Mouse (Mus musculus) left cerebral cortex, adult 9 months (tissue): Measurements from ENCODE around the gene Mesp1.
A peak's percentile ranks its signal among the peaks of the same experiment; 100 is the strongest.

Experiments
- DNase-seq, 2 experiments: peaks; one replicate each; pipeline ENCODE4 v3.0.0; 2022; ENCODE audit warnings: low spot score in 2 of 2

Gene Mesp1

DNA sequence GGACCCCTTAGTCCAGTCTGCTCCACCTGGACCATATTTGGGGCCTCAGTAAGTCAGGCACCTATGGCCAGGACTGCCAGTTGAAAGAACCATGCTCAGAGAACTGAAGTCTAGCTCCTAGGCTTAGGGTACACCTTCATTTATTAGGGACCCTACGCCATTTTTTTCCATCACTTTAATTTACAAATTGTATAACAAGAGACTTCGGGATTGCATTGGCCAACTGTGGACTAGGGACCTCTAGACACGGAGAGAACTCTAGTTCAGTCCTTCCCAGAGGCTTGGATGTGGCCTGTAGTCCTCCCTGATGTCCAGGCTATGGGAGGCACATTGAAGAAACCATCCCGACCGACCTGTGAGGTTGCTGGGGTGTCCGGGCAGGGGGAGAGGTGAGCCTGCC is at the start of gene Mesp1:
Gene Mesp1, minus strand, starts transcription at position 101 of the 400 bp plus-strand sequence.
- no peak for DNase-seq

DNA sequence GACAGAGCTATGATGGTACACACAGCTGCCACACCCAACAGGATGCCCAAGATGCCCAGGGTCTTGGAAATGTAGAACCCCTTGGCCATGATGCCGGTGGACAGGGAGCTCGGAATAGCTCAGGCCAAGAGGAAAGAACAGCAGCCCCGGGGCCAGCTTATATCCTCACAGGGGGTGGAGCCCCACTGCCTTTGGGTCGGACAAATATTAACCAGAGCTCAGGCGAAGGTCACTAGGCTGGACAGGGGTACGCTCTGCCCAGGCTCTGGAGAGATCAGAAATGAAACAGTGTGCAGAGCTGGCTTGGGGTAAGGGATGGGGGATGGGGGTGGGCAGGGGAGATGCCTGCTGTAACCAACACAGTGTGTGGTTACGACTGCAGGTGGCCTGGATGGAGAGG is 48.6 kb upstream of the Mesp1 start:
- no peak for DNase-seq

DNA sequence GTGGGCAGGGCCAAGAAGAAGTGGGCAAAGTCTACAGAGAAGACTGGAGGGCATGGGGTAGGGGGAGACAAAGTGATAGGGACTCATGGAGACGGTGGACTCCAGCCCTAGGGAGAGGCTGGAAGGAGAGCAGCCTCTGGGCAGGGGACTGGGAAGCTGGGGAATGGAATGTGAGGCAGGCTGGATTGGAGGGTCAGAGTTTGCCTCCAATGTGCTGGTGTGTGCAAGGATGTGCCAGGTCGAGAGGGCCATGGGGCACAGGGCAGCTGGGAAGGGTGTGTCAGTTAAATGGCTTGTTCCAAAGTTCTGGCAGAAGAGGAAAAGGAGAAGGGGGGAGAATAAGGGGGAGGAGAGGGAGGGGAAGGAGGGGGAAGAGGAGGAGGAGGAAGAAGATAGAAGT is 43.7 kb upstream of the Mesp1 start:
- no peak for DNase-seq

DNA sequence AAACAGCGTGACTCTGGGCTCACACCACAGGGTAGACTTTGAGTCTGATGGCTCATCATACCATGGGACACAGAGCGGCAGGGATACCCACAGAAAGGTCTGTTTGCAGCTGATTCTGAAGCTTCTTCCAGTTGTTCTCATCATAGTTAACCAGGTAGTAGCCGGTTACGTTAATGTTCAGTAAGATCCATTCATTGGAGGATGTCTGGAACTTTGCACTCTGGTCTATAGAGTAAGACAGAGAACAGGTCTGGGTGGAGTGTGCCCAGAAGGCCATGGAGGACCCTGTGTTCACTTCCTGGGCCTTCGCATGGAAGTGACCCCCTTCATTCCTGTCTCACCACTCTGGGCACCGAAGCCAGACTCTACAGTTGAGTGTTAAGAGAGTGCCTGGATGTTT is 41.6 kb upstream of the Mesp1 start:
- no peak for DNase-seq

DNA sequence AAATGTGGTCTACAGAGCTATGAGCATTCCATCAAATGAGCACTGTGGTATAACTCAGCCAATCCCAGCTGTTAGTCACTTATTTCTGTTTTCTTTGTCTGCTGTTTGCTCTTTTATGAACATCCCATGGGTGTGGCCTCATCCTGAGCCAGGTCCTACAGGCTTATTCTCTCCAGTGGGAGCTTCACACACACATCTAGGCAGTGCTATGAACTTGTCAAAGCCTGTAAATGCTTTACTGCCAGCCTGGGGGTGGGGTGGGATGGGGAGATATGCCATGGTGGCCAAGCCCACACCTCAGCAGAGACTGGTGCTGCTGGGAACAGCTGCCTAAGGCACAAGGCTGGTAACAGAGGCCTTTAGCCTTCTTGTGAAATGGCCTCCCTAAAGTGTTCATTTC is 39.4 kb upstream of the Mesp1 start:
- no peak for DNase-seq

DNA sequence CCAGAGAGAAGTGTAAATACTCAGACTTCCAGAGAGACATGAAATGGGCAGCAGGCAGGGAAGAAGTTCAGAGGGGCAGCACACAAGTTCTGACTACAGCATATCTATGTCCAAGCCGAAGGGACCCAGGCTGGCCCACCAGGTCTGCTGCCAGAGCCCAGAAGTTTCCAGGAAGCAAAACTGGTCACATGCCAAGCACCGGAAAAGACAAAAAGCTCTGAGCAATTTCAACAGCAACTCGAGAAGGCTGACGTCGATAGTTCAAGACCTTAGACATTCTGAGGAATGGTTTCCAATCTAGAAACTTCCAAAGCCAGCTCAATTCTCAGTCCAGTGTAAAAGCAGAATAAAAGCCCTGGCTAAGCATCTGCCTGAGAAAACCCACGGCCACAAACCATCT is 38.0 kb upstream of the Mesp1 start:
- DNase-seq = no peak

DNA sequence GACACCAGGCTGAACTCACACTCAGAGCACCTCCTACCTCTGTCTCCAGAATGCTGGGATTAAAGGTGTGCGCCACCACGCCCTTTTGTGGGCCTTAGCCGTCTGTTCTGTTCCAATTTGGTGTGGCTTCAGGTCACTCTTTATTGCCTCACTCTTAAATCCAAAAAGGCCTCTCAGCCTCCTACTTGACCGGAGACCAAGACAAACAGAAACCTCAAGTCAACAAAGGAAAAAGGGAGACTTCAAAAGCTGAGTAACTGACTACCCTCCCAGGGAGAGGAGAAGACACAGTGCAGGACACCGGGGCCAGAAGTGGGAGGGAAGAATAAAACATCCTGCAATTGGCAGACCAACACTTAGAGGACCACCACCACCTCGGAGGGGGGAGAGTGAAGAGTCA is 37.6 kb upstream of the Mesp1 start:
- DNase-seq = no peak

DNA sequence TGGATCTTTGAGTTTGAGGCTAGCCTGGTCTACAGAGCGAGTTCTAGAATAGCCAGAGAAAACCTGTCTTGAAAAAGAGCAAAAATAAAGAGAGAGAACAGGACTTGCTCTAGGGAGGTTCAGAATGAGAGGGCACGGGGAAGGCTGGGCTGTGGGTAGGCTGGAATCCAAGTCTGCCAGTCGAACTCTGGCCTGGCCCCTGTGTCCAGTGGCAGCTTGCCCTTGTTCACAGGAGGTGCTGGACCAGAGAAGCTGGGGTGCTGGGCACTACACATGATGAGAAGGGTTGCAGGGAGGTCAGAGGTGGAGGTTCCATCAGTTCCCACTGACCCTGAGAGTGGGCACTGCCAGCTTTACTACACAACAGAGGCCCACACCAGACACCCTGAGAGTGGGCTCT is 34.8 kb upstream of the Mesp1 start:
- no peak for DNase-seq

DNA sequence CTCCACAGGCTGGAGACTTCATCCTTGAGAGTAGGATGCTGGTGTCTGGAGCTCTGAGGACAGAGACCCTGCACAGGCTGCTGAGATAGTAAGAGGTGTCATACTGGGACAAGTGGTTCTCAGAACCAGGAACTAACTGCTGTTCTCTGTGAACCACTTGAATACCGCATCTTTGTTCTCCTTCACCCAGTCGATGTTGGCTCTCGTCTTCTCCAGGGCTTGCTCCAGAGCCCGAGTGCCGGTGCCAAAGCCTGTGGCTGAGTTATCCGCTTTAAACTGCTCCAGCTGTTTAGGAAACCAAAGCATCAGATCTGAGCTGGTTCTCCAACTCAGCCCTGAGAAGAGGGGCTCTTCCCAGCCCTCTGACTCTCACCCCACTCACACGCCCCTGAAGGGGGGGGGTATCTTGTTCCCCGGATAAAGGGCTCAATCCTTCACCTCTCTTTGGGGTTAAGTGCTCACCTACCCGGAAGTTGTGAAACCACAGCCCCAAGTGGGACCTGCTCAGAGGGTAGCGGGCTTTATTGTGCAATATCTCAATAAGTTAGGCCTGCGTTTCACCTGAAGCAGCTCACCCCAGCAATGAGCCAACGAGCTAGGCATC is 28.6 kb upstream of the Mesp1 start:
- DNase-seq = no peak

DNA sequence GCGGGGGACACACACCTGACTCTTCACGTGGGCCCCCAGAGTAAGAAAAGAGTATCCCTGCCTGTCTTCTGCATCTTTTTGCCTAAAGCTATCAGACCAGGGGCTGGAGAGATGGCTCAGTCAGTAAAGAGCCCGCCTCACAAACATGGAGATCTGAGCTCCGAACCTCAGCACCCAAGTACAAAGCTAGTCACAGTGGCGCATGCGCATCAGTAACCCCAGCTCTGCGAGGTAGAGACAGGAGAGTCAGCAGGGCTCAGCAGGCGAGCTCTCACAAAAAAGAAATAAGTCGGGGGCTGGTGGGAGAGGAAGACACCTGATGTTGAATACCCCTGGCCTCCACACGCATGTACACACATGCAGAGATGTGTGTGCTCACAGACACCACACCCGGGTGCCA is 26.4 kb upstream of the Mesp1 start:
- no peak for DNase-seq

DNA sequence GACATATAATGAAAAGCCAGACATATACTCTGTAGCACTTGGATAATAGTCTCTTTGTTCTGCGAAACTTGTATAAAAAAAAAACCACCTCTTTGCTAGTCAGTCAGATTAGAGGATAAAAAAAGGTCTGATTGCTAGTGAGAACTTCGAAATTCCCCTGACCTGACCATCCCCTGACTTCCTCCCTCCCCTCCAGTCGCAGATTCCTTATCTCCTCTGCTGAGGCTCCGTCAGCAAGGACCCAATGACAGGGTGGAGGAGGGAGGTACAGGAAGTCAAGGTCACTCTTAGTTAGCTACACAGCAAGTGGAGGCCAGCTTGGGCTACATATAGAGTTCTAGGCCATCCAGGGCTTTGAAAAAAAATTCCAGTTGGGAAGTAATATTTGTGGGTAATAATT is 25.9 kb upstream of the Mesp1 start:
- DNase-seq = no peak

DNA sequence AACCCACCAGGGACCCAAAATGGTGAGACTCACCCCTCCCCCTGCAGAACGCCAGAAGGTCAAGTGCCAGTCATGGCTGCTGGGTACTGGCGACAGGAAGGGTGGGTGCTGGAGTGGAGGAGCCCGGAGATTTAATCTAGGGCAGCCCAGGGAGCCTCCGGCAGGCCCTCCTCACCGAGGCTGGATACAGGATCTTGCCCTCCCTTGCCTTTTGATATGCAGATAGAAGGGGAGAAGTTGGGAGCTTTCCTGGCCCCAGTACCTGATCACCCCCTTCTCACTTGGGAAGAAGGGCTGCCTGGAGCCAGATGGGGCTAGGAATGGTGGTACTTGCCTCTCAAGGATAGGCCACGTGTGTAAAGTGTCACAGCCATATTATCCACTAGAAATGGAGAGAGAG is 24.7 kb upstream of the Mesp1 start:
- no peak for DNase-seq

DNA sequence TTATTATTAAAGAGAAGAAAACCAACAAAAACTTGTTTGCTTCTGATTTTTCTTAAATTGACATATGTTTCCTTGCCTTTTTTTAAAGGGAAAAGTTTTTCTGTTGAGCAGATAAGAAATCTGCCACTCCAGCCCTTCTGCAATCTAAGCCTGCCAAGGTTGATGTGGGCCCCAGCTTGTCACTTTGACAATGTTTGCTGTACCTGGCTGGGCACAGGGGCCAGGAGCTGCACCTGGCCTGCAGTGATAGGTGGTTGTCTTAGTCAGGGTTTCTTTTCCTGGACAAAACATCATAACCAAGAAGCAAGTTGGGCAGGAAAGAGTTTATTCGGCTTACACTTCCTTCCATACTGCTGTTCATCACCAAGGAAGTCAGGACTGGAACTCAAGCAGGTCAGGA is 19.8 kb upstream of the Mesp1 start:
- no peak for DNase-seq

DNA sequence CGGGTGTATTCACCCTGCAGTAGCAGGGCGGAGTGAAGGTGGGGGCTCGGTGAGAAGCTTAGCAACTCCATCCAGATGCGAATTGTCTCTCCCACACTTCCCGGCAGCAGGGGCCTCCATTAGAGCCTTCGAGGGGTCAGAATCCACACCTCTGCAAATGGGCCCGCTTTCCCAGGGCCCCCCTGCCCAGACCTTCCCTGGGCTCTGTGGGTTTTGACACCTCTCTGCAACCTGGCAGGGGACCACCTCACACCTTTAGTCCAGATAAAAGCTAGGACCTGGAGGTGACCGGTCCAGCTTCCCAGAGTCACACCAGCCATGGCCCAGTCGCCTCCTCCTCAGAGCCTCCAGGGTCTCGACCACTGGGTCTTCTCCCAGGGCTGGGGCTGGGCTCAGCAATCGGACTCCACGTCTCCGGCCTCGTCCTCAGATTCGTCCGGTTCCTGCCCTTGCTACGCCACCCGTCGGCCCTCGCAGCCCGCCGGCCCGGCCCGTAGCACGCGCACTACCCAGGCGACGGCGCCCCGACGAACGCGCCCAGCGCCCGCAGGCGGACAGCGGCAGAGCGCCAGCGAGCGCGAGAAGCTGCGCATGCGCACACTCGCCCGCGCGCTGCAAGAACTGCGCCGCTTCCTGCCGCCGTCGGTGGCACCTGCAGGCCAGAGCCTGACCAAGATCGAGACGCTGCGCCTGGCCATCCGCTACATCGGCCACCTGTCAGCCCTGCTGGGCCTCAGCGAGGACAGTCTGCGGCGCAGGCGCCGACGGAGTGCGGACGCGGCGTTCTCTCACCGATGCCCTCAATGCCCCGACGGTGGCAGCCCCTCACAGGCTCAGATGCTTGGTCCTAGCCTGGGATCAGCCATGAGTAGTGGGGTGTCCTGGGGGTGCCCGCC is 17.3 kb upstream of the Mesp1 start, which contains the start of gene Mesp2:
Gene Mesp2, plus strand, starts transcription at position 117 of the 896 bp plus-strand sequence.
- peak in 1 of 2 experiments; percentile 59 for DNase-seq

DNA sequence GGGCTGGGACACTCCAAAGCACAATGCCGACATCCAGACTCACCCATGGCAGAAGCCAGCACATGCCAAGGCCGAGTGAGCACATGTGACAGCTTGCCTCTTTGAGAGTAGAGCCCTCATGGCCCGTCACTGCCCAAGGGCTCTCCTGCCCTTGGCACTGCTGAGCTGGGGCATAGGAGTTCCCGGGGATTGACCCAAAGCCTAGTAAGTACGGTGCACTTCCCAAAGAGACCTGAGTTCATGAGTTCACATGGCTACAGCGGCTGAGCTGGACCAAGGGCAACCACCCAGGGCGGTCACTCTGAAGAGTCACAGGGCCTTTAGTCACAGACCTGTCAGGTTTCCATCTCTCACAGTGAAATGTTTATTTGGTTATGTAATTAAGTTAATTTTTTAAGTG is 15.0 kb upstream of the Mesp1 start:
- DNase-seq = no peak

DNA sequence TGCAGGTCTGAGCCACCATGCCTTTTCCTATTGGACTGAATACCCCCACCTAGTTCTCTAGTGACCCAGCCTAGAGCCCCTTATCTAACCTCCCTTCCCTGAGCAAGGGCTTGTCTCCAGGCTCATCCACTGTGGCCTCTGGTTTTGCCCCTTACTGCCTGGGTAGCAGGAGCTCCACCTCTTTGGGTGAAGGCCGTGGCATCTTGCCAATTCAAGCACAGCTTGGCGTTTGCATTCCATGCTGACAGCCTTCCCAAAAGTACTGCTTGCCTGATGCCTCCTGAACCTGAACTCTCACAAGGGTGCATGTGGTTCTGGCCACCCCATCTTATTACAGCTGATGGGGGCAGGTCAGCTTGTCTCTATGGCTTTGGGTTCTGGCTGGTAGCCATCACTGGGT is 10.3 kb upstream of the Mesp1 start:
- no peak for DNase-seq

DNA sequence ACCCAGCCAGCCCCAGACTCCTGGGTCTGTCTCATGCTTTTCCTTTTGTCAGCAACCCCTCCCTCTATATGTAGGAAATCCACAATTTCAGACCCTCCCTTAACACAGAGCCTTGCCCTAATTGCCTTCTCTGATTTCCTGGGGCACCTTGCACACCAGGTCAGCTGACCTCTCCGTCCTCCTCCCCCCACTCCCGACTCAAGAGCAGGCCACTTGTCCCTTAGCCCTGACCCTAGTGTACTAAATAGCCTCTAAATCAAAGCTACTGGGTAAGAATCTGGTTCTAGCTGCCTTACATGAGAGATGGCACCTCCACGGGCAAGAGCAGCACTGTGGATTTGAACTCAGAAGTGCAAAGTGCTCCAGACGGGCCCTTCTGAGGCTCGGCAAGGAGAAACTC is 8.4 kb upstream of the Mesp1 start:
- no peak for DNase-seq

DNA sequence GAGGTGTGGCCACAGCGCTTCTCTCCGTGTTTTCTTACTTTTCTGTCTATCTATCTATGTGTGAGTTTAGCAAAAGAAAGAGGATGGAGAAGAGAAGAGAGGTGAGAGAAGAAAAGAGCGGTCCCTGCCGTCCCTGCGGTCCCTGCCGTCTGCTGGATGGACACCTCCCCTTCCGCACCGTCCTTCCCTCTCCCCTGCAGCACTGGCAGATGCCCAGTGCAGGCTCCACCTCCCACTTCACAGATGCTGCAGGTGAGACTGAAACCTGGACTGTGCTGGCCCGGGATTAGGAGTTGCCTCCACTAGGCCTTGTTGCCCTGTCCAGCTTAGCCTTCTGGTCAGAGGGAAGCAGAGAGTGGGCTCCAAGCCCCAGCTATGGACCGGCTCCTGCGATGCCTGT is 7.8 kb upstream of the Mesp1 start:
- DNase-seq = no peak

DNA sequence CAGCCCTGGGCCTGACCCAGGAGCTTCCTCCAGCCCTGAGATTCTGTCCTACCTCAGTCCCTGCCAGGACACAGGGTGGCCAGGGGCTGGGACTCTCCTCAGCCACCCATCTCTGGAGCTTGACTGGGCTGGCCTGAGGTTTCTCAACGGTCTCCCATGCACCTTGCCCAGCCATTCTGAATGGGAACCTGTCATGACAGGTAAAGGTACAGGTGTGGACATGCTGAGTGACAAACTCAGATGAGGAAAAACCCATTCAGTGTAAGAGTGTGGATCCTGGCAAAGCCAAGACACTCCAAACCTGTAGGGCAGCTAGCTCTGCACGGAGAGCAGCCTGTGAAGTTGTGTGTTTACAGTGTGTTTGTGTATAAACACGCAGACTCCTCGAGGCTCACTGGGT is 6.7 kb upstream of the Mesp1 start:
- no peak for DNase-seq

DNA sequence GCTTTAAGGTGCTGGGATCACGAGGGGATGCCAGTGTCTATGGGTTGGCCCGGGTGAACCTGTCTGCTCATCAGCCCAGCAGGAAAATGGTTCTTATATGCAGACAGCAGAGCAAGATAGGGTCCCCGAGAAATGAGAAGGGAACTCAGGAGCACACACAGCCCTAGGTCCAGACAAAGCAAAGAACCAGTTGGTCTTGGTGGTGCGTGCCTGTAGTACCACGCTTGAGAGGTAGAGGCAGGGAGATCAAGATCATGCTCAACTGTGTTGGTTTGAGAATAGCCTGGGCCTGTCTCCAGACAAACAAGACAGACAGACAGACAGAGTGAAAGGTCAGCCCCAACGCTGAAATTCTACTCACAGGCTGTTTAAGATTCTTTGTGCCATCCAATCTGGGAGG is 5.9 kb upstream of the Mesp1 start:
- DNase-seq = no peak

DNA sequence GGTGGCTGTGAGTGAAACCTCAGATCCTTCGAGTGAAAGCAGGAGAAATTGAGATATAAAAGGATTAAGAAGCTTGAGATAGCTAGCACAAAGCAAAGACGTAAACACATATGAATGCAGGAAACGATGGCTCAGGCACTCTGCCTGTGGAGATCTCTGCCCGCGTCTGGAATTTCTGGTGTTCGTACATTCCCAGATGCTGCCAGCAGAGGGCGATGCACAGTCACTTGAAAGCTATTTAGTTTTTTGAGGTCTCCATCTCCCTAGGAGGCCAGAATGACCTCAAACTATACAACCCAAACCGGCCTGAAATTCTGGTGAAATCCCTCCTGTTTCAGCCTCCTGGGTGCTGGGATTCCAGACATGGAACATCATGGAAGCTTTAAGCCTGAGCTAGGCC is 5.5 kb upstream of the Mesp1 start:
- DNase-seq = peak in 1 of 2 experiments; percentile 89

DNA sequence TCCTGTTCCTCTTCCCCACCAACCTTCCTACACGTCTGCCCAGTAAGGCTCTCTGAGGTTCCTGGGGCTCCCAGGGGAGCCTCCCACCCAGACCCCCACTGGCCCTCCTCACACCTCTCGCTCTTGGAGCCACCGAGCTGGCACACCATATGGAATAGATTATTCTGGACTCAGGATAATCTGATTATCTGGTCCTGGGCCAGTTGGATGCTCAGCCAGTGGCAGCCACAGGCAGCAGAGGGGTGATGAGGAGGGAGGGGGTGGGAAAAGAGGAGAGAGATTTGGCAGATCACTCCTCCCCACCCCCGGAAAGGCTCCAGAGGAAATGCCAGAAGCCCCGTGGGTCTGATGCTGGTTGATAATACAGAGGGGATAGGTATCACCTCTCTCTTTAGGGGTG is 5.0 kb upstream of the Mesp1 start:
- DNase-seq = no peak

DNA sequence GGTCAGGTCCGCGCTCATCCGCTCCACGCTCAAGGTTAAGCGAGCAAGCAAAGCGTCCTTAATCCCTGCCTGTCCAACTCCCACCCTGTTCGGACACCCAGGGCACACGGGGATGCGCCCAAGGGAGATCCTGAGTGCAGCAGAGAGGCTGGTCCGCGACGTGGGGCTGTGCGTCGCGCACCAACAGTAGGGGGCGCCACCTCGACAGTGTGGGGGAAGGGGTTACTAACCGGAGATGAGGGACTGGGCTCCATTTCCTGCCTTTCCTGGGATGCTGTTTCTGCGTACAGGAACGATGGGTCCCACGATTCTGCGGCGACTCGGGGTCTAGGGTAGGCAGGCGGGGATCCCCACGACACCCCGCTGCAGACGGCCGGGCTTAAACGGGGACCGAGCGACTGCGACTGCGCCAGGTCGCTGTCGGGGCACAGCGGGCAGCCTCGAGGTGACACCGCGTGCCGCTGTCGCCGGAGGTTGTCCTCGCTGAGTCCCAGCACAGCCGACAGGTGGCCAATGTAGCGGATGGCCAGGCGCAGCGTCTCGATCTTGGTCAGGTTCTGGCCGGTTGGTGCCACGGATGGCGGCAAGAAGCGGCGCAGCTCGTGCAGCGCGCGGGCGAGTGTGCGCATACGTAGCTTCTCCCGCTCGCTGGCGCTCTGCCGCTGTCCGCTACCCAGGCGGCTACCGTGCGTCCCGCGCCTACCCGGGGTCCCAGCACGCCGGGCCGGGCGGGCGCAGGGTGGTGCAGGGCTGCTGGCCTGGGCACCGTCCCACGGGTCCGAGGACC is 760 bp downstream of the Mesp1 start:
- DNase-seq = no peak
